Mouse (Mus musculus) megakaryocyte, embryonic 14.5 days (primary cell): ENCODE measurements around the gene Il11. TPM values are rescaled to one million over a fixed set of nuclear protein-coding genes. Genes with fewer than 3 reads are reported as not detected.
"Not testable (repeated sequence)": the region's sequence is repeated elsewhere in the genome, so short reads cannot be mapped to it uniquely, and the experiment has no call there.

ENCODE experiments used
- H3K27me3 ChIP-seq: replicated peaks from 2 replicates; pipeline ENCODE3; 2012; ENCODE audit warnings: inconsistent platforms
- H3K36me3 ChIP-seq: replicated peaks from 2 replicates; pipeline ENCODE3; 2012; ENCODE audit warnings: low read length, inconsistent platforms, mixed read lengths
- H3K4me1 ChIP-seq: 2 replicates; pipeline ENCODE4 v1.6.1; 2012; ENCODE audit warnings: inconsistent platforms
- H3K4me3 ChIP-seq: replicated peaks from 2 replicates; pipeline ENCODE3; 2012; ENCODE audit warnings: moderate library complexity, mild to moderate bottlenecking, inconsistent platforms
- H3K9me3 ChIP-seq: 2 replicates; pipeline ENCODE4 v1.6.1; 2012; ENCODE audit warnings: inconsistent platforms
- FLI1 ChIP-seq: IDR thresholded peaks from 2 replicates; pipeline ENCODE4 v1.6.1; 2012; ENCODE audit warnings: low read length, inconsistent platforms, mixed read lengths
- GATA1 ChIP-seq: IDR thresholded peaks from 3 replicates; pipeline ENCODE4 v1.6.1; 2012; ENCODE audit warnings: mixed read lengths, low read length, inconsistent platforms, borderline replicate concordance
- polyA plus RNA-seq: library from polyadenylated mRNA; stranded (reverse); fragments of >175 nt; gene quantifications from 2 replicates; pipeline ENCODE4 v1.2.3, GENCODE M21; 2012; ENCODE audit warnings: low replicate concordance; ENCODE audit not compliant: insufficient read depth

Il11 gene
- polyA plus RNA-seq, 1 experiment, result 0.26 TPM

GRCm38 (mm10) chr7:4811842-4812302 lies 29.2 kb upstream of the Il11 start:
- H3K27me3 ChIP-seq, result no peaks in the 10 kb centered on the region
- H3K4me3 ChIP-seq, result peak overlapping the region; percentile 95
- TF ChIP-seq FLI1, result no peak
- TF ChIP-seq GATA1, result no peak
- H3K9me3 ChIP-seq, result peaks cover 6% of the 10 kb centered on the region
- H3K36me3 ChIP-seq, result peaks cover 48% of the 10 kb centered on the region
- H3K4me1 ChIP-seq, result peaks cover 49% of the 10 kb centered on the region

- H3K9me3 ChIP-seq, H3K27me3 ChIP-seq: not testable (repeated sequence)
- peaks cover 55% of the 10 kb centered on the region for H3K36me3 ChIP-seq
- peak overlapping the region; percentile 95 for H3K4me3 ChIP-seq
- H3K4me1 ChIP-seq, result peaks cover 49% of the 10 kb centered on the region
Measured at GRCm38 (mm10) chr7:4811131-4811530, 28.5 kb upstream of the Il11 start.

- TF ChIP-seq FLI1 (no peak), GATA1 (no peak)
- no peaks in the 10 kb centered on the region for H3K9me3 ChIP-seq
Measured at GRCm38 (mm10) chr7:4806716-4807115, 24.1 kb upstream of the Il11 start.

GRCm38 (mm10) chr7:4802247-4802646 lies 19.6 kb upstream of the Il11 start:
- Histone ChIP-seq H3K36me3 (peaks cover 56% of the 10 kb centered on the region), H3K27me3 (no peaks in the 10 kb centered on the region), H3K9me3 (no peaks in the 10 kb centered on the region), H3K4me1 (peaks cover 14% of the 10 kb centered on the region), H3K4me3 (no peak overlapping the region)
- TF ChIP-seq FLI1 (no peak), GATA1 (no peak)

More at GRCm38 (mm10) chr7:4806716-4807115, 24.1 kb upstream of the Il11 start:
- Histone ChIP-seq H3K36me3 (peaks cover 60% of the 10 kb centered on the region), H3K4me3 (no peak overlapping the region), H3K27me3 (no peaks in the 10 kb centered on the region), H3K4me1 (peaks cover 49% of the 10 kb centered on the region)

- Histone ChIP-seq H3K4me1 (peaks cover 33% of the 10 kb centered on the region), H3K27me3 (no peaks in the 10 kb centered on the region), H3K36me3 (peaks cover 57% of the 10 kb centered on the region), H3K4me3 (no peak overlapping the region), H3K9me3 (no peaks in the 10 kb centered on the region)
- TF ChIP-seq GATA1, result no peak
- no peak for TF ChIP-seq FLI1
Measured at GRCm38 (mm10) chr7:4795767-4796433, 13.2 kb upstream of the Il11 start.

GRCm38 (mm10) chr7:4794631-4795168 lies 12.0 kb upstream of the Il11 start:
- Histone ChIP-seq H3K4me3 (peak overlapping the region; percentile 62), H3K9me3 (no peaks in the 10 kb centered on the region), H3K4me1 (peaks cover 39% of the 10 kb centered on the region), H3K36me3 (peaks cover 57% of the 10 kb centered on the region), H3K27me3 (no peaks in the 10 kb centered on the region)
- TF ChIP-seq GATA1 (no peak), FLI1 (no peak)

- Histone ChIP-seq H3K27me3 (no peaks in the 10 kb centered on the region), H3K36me3 (peaks cover 49% of the 10 kb centered on the region), H3K4me1 (peaks cover 49% of the 10 kb centered on the region), H3K9me3 (no peaks in the 10 kb centered on the region), H3K4me3 (peak overlapping the region; percentile 99)
- no peak for TF ChIP-seq GATA1
- no peak for TF ChIP-seq FLI1
Measured at GRCm38 (mm10) chr7:4793674-4794073, 11.0 kb upstream of the Il11 start.

GRCm38 (mm10) chr7:4793248-4793647 lies 10.6 kb upstream of the Il11 start:
- peaks cover 44% of the 10 kb centered on the region for H3K36me3 ChIP-seq

GRCm38 (mm10) chr7:4792278-4793212 lies 9.9 kb upstream of the Il11 start, which contains the start of gene Rpl28:
TSS of gene Rpl28 (plus strand) at chr7:4792874.
- TF ChIP-seq GATA1 (no peak), FLI1 (no peak)
- Histone ChIP-seq H3K4me1 (peaks cover 58% of the 10 kb centered on the region), H3K9me3 (no peaks in the 10 kb centered on the region), H3K36me3 (peaks cover 40% of the 10 kb centered on the region), H3K27me3 (no peaks in the 10 kb centered on the region), H3K4me3 (peak within 1 kb of the TSS; percentile 99)

More at GRCm38 (mm10) chr7:4793248-4793647, 10.6 kb upstream of the Il11 start:
- H3K27me3 ChIP-seq, H3K9me3 ChIP-seq: not testable (repeated sequence)
- Histone ChIP-seq H3K4me1 (peaks cover 53% of the 10 kb centered on the region), H3K4me3 (peak overlapping the region; percentile 99)

GRCm38 (mm10) chr7:4789436-4789935 lies 6.8 kb upstream of the Il11 start, which contains the start of gene Tmem238:
TSS of gene Tmem238 (minus strand) at chr7:4789656.
- Histone ChIP-seq H3K36me3 (peaks cover 15% of the 10 kb centered on the region), H3K27me3 (no peaks in the 10 kb centered on the region), H3K4me3 (peak within 1 kb of the TSS; percentile 96), H3K4me1 (peaks cover 72% of the 10 kb centered on the region), H3K9me3 (no peaks in the 10 kb centered on the region)
- TF ChIP-seq FLI1 (no peak), GATA1 (no peak)
